Mouse (Mus musculus) common myeloid progenitor, adult 5-6 weeks (primary cell): ENCODE data around the gene Cdc42. TPM values are rescaled to one million over a fixed set of nuclear protein-coding genes. Genes with fewer than 3 reads are reported as not detected.
A peak's percentile ranks its signal among the peaks of the same experiment; 100 is the strongest.

Source experiments
- ATAC-seq: replicated peaks from 2 replicates; pipeline ENCODE4 v1.8.0; 2016; ENCODE audit warnings: low read depth, mild to moderate bottlenecking, moderate TSS enrichment, inconsistent platforms; ENCODE audit not compliant: poor library complexity, severe bottlenecking
- total RNA-seq: library from RNA; stranded (forward); fragments of 200-1000, 187-1606 nt; gene quantifications from 2 replicates; pipeline ENCODE4 v1.2.3, GENCODE M21; 2017

Cdc42 gene
- total RNA-seq, 1 experiment from 2014 or later, result 507 TPM

- 0 out of 2 replicates have a peak, but pooled peaks have one; percentile 22 for ATAC-seq
These were observed 16.2 kb upstream of the Cdc42 start for GRCm38 (mm10) chr4:137373711-137374110.

DNA sequence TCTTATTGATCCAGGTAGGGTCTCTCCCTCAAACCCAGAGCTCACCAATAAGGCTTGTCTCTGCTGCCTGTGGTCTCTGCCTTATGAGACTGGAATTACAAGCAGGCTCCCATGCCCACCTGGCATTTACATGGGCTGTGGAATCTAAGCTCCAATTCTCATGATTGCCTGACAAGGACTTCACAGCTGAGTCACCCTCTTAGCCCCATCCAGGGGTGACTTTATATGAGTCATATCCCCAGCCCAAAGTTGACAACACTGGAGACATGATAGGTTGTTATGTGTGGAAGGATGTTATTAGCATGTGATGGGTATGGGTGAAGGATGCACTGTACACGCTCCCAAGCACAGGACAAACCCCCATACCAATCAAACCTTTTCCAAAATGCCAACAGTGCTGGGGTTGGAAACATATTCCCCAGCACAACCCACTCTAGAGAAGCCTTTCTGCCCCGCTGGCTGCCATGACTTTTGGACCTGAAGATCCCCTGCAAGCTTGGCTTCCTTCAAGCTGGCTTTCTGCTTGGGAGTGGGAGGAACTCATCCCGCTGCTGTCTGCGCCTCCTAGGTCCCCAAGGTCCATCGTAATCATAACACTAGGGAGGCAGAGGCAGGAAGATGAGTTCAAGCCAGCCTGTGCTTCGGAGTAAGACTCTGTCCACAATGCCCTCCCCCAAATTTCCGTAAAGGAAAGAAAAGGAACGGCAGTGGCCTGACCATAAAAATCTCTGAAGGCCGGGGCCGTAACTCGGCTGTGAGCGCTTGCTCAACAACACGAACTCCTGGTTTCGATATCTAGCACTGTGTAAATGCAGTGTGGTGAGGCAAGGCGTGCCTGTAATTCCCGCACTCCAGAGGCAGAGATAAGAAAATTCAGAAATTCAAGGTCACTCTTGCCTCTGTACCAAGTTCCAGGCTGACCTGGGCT, 14.3 kb upstream of the Cdc42 start:
- no peak for ATAC-seq

- 0 out of 2 replicates have a peak, but pooled peaks have one; percentile 16 for ATAC-seq
These were observed 12.6 kb upstream of the Cdc42 start for GRCm38 (mm10) chr4:137369954-137370750.

DNA sequence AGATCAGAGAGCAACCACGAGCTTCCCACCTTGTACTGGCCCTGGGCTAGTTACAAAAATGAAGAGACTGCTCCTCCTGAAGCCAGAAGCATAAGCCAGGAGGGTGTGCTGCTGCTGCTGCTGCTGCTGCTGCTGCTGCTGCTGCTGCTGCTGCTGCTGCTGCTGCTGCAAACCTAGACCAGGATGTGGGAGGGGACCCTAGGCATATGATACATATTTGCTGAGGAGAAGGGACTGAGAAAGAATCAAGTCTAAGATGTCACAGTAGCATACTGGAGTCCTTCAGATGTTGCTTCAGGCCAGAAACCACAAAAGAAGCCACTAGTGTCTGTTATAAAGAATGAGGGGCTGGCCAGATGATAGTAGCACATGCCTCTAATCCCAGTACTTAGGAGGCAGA, 10.7 kb upstream of the Cdc42 start:
- peak; percentile 3; the same call in 1 of the 2 replicates for ATAC-seq

GRCm38 (mm10) chr4:137367275-137368088, 10.0 kb upstream of the Cdc42 start:
- peak; percentile 83 for ATAC-seq

GRCm38 (mm10) chr4:137366097-137366496, 8.6 kb upstream of the Cdc42 start:
- no peak for ATAC-seq

GRCm38 (mm10) chr4:137365356-137366062, 8.0 kb upstream of the Cdc42 start:
- ATAC-seq, result peak; percentile 54

DNA sequence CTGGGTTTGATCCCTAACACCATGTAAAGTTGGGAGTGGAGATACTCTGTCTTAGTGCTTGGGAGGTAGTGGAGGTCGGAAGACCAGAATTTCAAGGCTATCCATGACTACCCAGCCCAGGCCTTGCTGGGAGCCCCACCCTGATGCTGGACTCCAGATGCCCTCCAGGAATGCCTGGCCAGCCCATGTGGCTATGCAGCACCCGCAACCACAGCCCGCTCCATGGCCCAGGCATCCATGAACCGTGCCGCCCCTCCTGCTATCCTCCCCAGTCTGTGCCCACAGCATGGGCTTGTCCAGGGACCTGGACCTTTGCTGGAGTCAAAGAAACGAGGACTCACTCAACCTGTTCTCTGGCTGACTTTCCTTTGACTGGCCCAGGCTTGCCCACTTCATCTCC, 7.3 kb upstream of the Cdc42 start:
- ATAC-seq, result no peak

GRCm38 (mm10) chr4:137360996-137361395, 3.5 kb upstream of the Cdc42 start:
- ATAC-seq, result no peak

- ATAC-seq, result peak; percentile 61
These were observed 927 bp upstream of the Cdc42 start for GRCm38 (mm10) chr4:137358291-137359002.

DNA sequence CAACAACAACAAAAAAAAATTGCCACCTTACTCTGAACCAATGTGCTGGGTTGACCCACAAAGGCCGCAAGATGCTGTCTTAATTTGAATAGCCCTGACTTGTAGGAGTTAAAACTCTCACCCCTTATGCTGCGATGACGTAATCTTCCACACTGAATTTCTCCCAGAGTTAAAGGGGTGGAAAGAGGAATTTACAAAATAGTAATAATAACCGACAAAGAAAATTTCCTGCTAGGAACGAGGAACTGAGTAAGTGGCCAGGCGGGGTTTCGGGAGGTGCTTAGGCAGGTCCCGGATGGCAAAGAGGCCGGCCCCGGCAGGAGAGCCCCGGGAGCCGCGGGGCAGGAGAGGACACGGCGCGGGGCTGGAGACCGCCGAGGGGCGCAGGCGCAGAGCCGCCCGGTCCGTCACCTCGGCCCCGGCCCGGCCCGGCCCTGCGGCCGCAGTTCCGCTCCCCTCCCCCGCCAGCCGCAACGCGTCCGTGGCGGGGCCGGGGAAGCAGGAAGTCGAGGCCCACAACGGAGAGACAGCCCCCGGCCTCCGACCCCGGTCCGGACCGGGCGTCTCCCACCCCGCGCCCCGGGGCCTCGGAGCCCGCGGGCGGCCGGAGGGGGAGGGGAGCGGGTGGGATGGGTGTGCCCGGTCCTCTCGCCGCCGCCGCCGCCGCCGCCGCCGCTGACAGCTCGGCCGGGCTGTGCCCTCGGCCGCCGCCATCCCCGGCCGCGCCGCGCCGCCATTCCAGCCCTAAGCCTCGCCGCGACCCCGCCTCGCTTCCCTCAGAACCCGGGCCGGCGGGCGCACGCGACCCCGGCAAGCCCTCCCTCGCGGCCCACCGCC, 628 bp downstream of the Cdc42 start:
- ATAC-seq, result peak; percentile 32

- no peak for ATAC-seq
These were observed 6.9 kb downstream of the Cdc42 start for GRCm38 (mm10) chr4:137350627-137351026.

GRCm38 (mm10) chr4:137345790-137346189, 11.7 kb downstream of the Cdc42 start:
- peak; percentile 83 for ATAC-seq

DNA sequence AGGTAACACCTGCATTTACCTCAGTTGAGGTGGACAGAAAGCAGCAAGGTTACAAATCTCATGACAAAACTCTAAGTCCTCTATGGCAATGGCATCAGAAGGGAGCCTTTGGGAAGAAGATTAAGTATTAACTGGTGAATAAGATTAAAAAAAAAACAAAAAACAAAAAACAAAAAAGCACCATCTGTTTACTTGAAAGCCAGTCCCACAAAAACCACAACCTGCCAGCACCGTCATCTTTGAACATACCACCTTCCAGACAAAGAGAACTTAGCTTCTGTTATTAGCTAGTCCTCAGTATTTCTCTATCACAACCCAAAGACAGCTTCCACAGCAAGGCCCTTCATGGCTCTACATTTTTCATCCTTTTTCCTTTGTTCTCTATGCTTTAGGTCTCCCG, 12.4 kb downstream of the Cdc42 start:
- ATAC-seq, result no peak

GRCm38 (mm10) chr4:137342816-137343215, 14.7 kb downstream of the Cdc42 start:
- ATAC-seq, result no peak

- peak; percentile 50; the same call in 1 of the 2 replicates for ATAC-seq
These were observed 18.1 kb downstream of the Cdc42 start for GRCm38 (mm10) chr4:137339415-137339814.

GRCm38 (mm10) chr4:137336468-137336867, 21.1 kb downstream of the Cdc42 start:
- ATAC-seq, result no peak

DNA sequence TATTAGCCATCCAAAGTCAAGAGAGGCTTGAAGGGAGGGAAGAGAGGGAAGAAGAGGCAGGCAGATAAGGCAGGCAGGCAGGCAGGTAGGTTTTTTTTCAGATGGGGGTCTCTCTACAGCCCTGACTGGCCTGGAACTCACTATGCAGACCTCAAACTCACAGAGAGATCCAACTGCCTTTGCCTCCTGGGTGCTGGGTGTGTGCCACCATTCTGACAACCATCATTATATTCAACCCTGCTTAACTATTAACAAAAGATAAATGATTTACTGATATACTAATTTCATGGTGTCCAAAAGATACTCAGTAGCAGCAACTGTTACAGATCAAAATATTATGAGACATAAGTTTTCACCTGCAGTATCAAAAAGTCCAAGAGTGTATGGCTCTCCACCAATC, 25.5 kb downstream of the Cdc42 start:
- no peak for ATAC-seq
